Mouse (Mus musculus) forelimb bud, embryonic 11.5 days (tissue): ENCODE measurements around the gene Nup155.
"Not testable (repeated sequence)": the region's sequence is repeated elsewhere in the genome, so short reads cannot be mapped to it uniquely, and the experiment has no call there.

Source experiments
- DNase-seq: peaks from one replicate; pipeline ENCODE4 v3.0.0-alpha.2; 2012; ENCODE audit warnings: low read depth, low spot score

The Nup155 gene

DNA sequence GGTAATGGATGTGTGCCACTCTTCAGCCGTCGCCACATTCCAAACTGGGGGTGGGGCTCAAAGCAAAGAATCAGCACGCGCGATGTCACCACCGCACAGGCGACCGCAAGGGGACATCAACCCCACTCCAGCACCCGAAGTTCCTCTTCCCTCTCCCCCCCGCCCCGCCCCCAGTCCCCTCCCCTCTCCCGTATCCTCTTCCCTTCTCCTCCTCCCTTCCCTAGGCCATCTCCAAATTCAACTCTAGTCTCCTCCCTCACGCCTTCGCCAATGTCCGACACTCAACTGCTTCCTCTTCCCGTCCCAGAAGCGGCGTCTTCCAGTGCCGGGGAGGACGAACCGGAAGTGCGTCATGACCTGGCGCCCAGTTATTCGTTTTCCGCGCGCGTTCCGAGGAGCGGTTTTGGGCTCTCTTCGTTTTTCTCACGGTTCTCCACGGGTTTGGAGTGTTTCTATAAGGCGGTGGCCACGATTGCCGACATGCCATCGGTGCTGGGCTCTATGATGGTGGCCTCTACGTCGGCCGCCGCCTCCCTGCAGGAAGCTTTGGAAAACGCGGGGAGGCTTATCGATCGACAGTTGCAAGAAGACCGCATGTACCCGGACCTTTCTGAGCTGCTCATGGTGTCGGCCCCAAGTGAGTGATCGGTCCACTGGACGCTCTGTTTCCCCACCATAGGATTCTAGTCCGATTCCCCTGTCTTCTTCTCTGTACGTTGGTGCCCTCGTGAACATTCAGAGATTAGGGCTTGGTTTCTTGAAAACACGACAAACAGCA lies at the start of gene Nup155:
Nup155 (plus strand) TSS at position 308 of the 778 bp plus-strand sequence.
- DNase-seq, result peak; percentile 93

GRCm38 (mm10) chr15:8065221-8065620 lies 43.9 kb upstream of the Nup155 start:
- no peak for DNase-seq

DNA sequence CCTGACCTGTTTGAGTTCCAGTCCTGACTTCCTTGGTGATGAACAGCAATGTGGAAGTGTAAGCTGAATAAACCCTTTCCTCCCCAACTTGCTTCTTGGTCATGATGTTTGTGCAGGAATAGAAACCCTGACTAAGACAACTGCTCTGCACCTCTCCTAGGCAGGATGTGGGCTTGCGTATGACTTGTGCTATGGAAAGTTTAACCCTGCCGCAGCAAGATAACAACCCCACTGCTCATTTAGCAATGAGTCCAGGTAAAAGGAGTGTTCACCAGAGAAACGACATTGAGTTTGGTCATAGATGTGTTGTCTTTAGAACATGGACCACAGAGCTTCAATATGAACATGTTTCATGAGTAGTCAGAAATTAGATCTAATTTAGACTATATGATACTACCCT lies 35.9 kb upstream of the Nup155 start:
- not testable (repeated sequence) for DNase-seq

GRCm38 (mm10) chr15:8082139-8082538 lies 26.9 kb upstream of the Nup155 start:
- DNase-seq, result no peak

DNA sequence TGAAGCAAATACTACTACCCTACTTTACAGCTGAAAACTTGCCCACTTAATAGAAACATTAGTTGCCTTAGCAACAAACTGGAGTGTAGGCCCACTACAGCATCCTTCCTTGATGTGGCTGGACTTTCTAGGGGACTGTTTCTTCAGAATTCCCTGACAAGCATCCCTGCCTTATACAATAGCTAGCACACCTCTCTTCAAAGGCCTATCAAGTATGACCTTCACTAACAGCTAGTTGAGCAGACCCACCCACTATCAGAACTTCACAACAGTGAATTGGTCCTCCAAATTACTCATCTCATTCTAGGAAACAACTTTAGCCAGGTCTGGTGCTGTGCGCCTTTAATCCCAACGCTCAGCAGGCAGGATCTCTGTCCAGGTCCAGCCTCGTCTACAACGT lies 21.8 kb upstream of the Nup155 start:
- no peak for DNase-seq

DNA sequence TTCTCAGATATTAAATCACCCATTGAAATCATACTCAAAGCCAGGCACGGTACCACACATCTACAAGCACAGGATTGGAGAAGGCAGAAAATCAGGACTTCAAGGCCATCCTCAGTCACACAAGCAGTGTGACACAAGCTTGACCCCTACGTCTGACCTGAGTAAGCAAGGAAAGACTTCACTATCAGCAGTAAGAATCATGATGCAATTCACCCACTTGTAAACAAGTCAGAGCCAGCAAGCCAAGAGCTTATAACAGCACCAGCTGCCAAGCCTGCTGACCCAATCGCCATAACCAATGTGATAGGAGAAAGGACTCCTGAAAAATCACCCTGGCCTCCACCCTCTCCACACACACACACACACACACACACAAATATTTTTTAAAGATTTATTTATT lies 20.4 kb upstream of the Nup155 start:
- DNase-seq, result no peak

DNA sequence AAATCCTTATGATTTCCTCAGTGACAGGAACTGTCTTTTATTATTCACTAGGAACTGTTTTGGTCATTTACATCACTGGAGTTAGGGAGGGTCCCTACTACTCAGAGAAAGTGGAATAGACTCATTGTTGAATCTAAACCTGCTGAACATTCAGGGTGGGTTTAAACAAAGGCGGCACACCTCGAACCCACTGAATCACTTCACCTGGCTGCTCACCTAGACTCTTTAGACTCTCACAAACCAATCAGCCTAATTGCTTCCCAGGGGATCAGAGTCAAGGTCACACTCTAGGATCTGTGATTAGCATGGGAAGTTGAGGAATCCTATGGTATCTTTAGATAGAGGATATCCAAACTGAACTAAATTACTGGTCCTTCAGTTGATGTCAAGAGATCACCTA lies 18.4 kb upstream of the Nup155 start:
- no peak for DNase-seq

DNA sequence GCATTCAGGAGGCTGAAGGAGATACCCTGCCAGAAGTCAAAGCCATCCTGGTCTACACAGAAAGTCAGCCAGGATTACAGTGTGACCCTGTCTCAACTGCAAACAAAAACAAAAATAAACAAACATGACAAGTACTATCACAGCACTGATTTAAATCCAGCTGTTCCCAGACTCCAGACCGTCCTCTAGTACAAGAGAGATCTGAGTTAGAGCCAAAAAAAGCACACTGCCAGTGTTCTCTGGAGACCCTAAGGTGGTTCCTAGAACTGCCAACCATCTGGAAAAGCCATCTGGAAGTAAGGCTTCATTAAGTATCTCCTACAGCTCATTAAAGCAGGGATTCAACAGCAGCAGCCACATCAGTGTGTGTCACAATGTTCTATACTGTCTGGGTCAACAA lies 16.4 kb upstream of the Nup155 start:
- not testable (repeated sequence) for DNase-seq

DNA sequence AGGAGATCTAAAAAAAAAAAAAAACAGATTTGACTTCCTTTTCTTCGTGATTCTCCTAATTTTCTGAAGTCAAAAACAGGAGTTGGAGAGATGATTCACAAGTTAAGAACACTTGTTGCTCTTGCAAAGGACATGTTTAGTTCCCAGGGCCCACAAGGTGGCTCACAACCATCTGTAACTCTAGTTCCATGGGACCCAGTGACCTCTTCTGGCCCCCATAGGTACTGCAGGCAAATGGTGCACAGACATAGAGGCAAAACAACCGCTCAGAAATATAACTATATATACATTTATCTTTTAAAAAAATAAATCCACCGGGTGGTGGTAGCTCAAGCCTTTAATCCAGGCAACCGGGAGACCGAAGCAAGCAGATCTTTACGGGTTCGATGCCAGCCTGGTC lies 11.2 kb upstream of the Nup155 start:
- peak; percentile 48 for DNase-seq

DNA sequence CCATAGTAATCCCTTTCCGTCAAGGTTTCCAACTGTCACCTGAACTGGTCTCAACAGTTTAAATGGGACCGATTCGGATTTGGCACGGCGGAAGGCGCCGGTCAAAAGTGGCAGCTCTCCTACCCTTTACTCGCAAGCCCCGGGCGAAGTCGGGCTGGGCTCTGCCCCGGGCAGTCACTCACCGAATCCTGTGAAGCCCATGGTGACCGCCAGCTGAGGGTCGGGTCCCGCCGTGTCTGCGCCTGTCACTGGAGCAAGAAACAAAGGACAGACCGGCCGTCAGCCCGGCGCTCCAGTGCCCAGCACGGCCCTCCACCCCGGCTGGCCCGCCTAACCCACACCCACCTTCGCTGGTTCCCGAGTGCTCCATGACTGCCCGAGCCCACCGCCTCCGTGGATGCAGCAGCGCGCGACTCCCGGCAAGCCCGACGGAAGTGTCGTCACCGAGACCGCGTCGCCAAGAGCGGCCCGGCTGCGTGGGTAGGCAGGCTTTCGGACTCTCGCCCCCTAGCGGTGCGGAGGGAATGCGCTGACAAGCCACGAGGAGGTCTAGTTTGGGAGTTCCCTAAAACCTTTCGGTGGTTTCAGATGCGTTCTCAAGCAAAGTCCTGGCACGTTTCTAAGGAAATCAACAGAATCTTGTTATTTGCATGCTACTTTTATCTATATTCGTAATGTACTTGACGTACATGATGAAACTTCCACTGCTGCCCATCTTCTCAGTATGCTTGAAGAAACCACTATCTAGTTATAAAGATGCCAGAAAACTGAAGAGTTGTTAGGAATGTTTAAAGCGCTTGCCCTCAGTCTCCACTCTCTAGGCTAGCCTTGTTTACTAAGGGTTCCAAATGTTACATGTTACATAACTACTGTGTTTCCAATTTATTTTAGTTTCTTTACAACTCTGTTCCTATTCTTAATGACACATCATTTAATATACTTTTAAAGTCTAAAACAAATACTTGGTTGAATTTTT lies 10.0 kb upstream of the Nup155 start, which contains the start of gene Wdr70:
Wdr70 (minus strand) TSS at position 436 of the 976 bp plus-strand sequence.
- DNase-seq, result peak; percentile 94

GRCm38 (mm10) chr15:8101975-8102542 lies 7.0 kb upstream of the Nup155 start:
- not testable (repeated sequence) for DNase-seq

- no peak for DNase-seq
Measured at GRCm38 (mm10) chr15:8108360-8108965, 610 bp upstream of the Nup155 start.

GRCm38 (mm10) chr15:8109782-8110181 lies 709 bp downstream of the Nup155 start:
- DNase-seq, result no peak

- no peak for DNase-seq
Measured at GRCm38 (mm10) chr15:8129281-8129680, 20.2 kb downstream of the Nup155 start.

GRCm38 (mm10) chr15:8131268-8131667 lies 22.2 kb downstream of the Nup155 start:
- DNase-seq, result no peak

DNA sequence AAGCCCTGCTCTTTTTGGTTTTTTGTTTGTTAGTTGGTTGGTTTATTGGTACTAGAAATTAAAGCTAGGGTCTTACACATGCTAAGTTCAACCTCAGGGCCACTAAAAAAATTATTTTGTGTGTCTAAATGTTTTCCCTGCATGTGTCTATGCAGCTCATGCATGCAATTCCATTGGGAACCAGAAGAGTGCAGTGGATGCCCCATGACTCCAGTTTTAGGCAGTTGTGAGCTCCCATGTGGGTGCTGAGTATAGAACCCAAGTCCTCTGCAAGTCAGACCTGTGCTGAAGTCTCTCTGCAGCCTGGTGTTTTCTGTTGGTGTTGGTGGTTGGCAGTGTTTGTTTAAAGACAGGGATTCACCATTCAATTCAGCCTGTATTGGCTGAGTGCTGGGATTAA lies 22.7 kb downstream of the Nup155 start:
- no peak for DNase-seq

DNA sequence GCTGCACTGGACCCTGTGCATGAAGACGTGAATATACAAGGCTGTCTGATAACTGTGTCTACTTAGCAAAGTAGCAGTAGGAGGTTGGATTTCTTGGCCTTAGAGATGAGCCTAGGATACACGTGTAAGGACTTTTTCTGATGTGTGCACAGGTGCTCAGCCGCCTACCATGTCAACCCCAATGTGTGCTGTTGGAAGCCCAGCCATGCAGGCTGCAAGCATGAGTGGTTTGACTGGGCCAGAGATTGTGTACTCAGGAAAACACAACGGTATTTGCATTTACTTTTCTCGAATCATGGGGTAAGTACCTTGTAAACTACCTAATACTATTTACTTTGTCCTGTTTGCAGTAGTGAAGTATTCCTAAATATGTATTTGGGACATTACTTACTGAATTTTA lies 26.5 kb downstream of the Nup155 start:
- no peak for DNase-seq

- DNase-seq, result no peak
Measured at GRCm38 (mm10) chr15:8161841-8162240, 52.8 kb downstream of the Nup155 start.

- peak; percentile 93 for DNase-seq
Measured at GRCm38 (mm10) chr15:8168591-8169265, 59.7 kb downstream of the Nup155 start, which contains the start of gene Cplane1. TSS of gene Cplane1 (plus strand) at chr15:8169106.

- DNase-seq, result no peak
Measured at GRCm38 (mm10) chr15:8169266-8169746, 60.2 kb downstream of the Nup155 start.

DNA sequence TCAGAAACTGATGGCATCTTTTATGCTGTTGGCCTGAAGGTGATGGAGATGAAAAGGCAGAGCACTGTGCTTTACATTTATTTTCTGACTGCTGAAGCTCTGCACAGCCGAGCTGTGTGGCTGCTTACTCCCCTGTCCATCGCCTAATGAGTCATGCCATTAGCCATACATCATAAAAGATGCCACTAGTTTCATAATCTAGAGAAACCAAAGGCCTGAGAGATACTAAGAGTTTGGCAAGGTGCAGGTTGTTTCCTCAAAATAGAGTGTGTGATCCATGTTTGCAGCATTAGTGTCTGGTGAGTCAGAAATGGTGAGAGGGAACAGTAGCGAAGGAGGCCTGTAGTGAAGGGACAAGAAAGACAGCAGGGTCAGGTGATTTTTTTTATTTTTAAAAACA lies 80.5 kb downstream of the Nup155 start:
- DNase-seq, result no peak
